Mouse (Mus musculus): ENCODE measurements at regions not wholly inside any gene's neighbourhood (a gene's known extent, or its start where the extent isn't known, plus 50 kb on each side); places are given as distances from the start of the nearest gene placed in this dataset.

DNA sequence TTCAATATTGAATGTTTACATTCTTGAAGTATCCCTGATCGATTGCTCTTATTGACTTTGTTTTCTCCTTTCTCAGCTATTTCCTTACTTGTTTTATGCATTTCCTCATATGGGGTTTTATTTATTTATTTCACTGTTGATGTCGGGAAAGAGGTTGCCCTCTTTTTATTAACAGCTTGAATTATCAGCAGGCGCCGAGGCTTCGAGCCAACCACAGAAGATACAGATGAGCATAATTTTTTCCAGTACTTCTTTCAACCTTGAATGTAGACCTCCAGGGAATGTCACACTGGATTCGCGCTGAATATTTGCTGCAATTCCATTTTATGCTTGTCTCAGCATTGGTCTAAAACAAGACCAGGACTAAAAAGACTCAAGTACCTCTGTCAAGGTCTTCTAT is 183.4 kb upstream of the Cntn6 start:
- peak in 1 of 2 experiments; percentile 6 for DNase-seq (ENCODE audit: low spot score in 2 of 2)

- peak; percentile 35 to 75 for DNase-seq (ENCODE audit: low spot score in 2 of 2)
These were observed 179.6 kb upstream of the Cntn6 start for GRCm38 (mm10) chr6:104312993-104313392.

GRCm38 (mm10) chr6:104318451-104318850 is 174.1 kb upstream of the Cntn6 start:
- no peak for DNase-seq (ENCODE audit: low spot score in 2 of 2)

GRCm38 (mm10) chr6:104322182-104322581 is 170.4 kb upstream of the Cntn6 start:
- DNase-seq (ENCODE audit: low spot score in 2 of 2) = no peak

- DNase-seq (ENCODE audit: low spot score in 2 of 2) = no peak
These were observed 153.3 kb upstream of the Cntn6 start for GRCm38 (mm10) chr6:104339134-104339848.

- no peak for DNase-seq (ENCODE audit: low spot score in 2 of 2)
These were observed 148.6 kb upstream of the Cntn6 start for GRCm38 (mm10) chr6:104343986-104344385.
